Mouse (Mus musculus) forebrain, embryonic 16.5 days (tissue): Measurements from ENCODE around the gene Tceal5. TPM values are rescaled to one million over a fixed set of nuclear protein-coding genes. Genes with fewer than 3 reads are reported as not detected.

Source experiments
- ATAC-seq: fragments of 200-750 bp; cut with Nextera tagmentation; 2 replicates; pipeline ENCODE4 v1.8.0; 2017; ENCODE audit warnings: mild to moderate bottlenecking, moderate library complexity
- H3K27ac ChIP-seq: fragments of 300-500 bp; sonication (generic); 2 replicates; pipeline ENCODE4 v1.5.1; 2014; ENCODE audit warnings: low read length, control low read depth
- H3K27me3 ChIP-seq: fragments of 300-500 bp; sonication (generic); replicated peaks from 2 replicates; pipeline ENCODE4 v1.6.1; 2014; ENCODE audit warnings: low read length; ENCODE audit not compliant: control insufficient read depth, insufficient read depth
- H3K36me3 ChIP-seq: fragments of 300-500 bp; sonication (generic); 2 replicates; pipeline ENCODE4 v1.6.1; 2014; ENCODE audit not compliant: control insufficient read depth, insufficient read depth
- H3K4me1 ChIP-seq: fragments of 300-500 bp; sonication (generic); replicated peaks from 2 replicates; pipeline ENCODE4 v1.6.1; 2014; ENCODE audit warnings: low read length; ENCODE audit not compliant: control insufficient read depth, insufficient read depth
- H3K4me2 ChIP-seq: fragments of 300-500 bp; sonication (generic); 2 replicates; pipeline ENCODE4 v1.6.1; 2014; ENCODE audit warnings: mild to moderate bottlenecking, low read length, control low read depth
- H3K4me3 ChIP-seq: fragments of 300-500 bp; sonication (generic); replicated peaks from 2 replicates; pipeline ENCODE4 v1.5.1; 2014; ENCODE audit warnings: mild to moderate bottlenecking, low read length, control low read depth
- H3K9ac ChIP-seq: fragments of 300-500 bp; sonication (generic); replicated peaks from 2 replicates; pipeline ENCODE4 v1.6.1; 2014; ENCODE audit warnings: low read depth, low read length, control low read depth
- H3K9me3 ChIP-seq: fragments of 300-500 bp; sonication (generic); 2 replicates; pipeline ENCODE4 v1.6.1; 2016; ENCODE audit warnings: low read length; ENCODE audit not compliant: control insufficient read depth
- WGBS: fragments of 180-500 bp; shearing (Covaris S2); extraction: QIAGEN DNeasy Blood & Tissue Kit; methylation state at CpG from one replicate; pipeline ENCODE4 v1.1.7; 2014; 5-methylcytosine and 5-hydroxymethylcytosine counted together
- polyA plus RNA-seq: library from polyadenylated mRNA; unstranded; fragments of >200 nt; fragmentation: Nextera tagmentation; extraction: Ambion mirVana; gene quantifications from 2 replicates; pipeline ENCODE4 v1.2.1, GENCODE M21; 2015

The Tceal5 gene
- polyA plus RNA-seq: 14.6 and 23.0 TPM in 2 replicates

- Histone ChIP-seq H3K36me3 (no peaks in the 10 kb centered on the region), H3K9me3 (no peaks in the 10 kb centered on the region), H3K4me1 (0 out of 2 replicates have a peak, but pooled peaks cover 2% of the 10 kb centered on the region), H3K9ac (peak within 1 kb of the TSS; percentile 59), H3K4me2 (peak within 1 kb of the TSS; percentile 53), H3K4me3 (peak within 1 kb of the TSS; percentile 56), H3K27ac (peak within 1 kb of the TSS; percentile 16; the same call in 1 of the 2 replicates), H3K27me3 (no peaks in the 10 kb centered on the region)
- ATAC-seq: peak; percentile 95
- 17% methylated on average over 9 of the region's 9 CpGs for WGBS
Observed at GRCm38 (mm10) chrX:136203664-136204066, at the start of gene Tceal5. Tceal5 (minus strand) TSS chrX:136203876.

GRCm38 (mm10) chrX:136252023-136252729 is 48.5 kb upstream of the Tceal5 start:
- Histone ChIP-seq H3K4me1 (no peaks in the 10 kb centered on the region), H3K27ac (no peak overlapping the region), H3K36me3 (no peaks in the 10 kb centered on the region), H3K9ac (no peak overlapping the region), H3K27me3 (no peaks in the 10 kb centered on the region), H3K4me2 (no peak overlapping the region), H3K4me3 (no peak overlapping the region), H3K9me3 (no peaks in the 10 kb centered on the region)
- no peak for ATAC-seq
- WGBS: 53% methylated on average over 6 of the region's 6 CpGs

- no peak overlapping the region for H3K4me2 ChIP-seq
- no peak overlapping the region for H3K9ac ChIP-seq
- H3K27me3 ChIP-seq: no peaks in the 10 kb centered on the region
- H3K4me3 ChIP-seq: no peak overlapping the region
- H3K36me3 ChIP-seq: no peaks in the 10 kb centered on the region
- H3K9me3 ChIP-seq: no peaks in the 10 kb centered on the region
- H3K4me1 ChIP-seq: no peaks in the 10 kb centered on the region; the same call in 1 of the 2 replicates
- WGBS: 82% methylated on average over 7 of the region's 7 CpGs
- ATAC-seq: no peak
- no peak overlapping the region for H3K27ac ChIP-seq
Observed at GRCm38 (mm10) chrX:136249671-136250070, 46.0 kb upstream of the Tceal5 start.

- Histone ChIP-seq H3K9me3 (no peaks in the 10 kb centered on the region), H3K4me3 (no peak overlapping the region), H3K4me2 (no peak overlapping the region), H3K4me1 (no peaks in the 10 kb centered on the region; the same call in 1 of the 2 replicates), H3K27me3 (no peaks in the 10 kb centered on the region), H3K9ac (no peak overlapping the region), H3K27ac (no peak overlapping the region), H3K36me3 (no peaks in the 10 kb centered on the region)
- 62% methylated on average over 6 of the region's 6 CpGs for WGBS
- ATAC-seq: no peak
Observed at GRCm38 (mm10) chrX:136248811-136249210, 45.1 kb upstream of the Tceal5 start.

- Histone ChIP-seq H3K4me1 (no peaks in the 10 kb centered on the region; the same call in 1 of the 2 replicates), H3K9me3 (no peaks in the 10 kb centered on the region), H3K36me3 (no peaks in the 10 kb centered on the region), H3K9ac (peak overlapping the region; percentile 76), H3K4me3 (peak overlapping the region; percentile 65), H3K4me2 (peak overlapping the region; percentile 54), H3K27me3 (no peaks in the 10 kb centered on the region), H3K27ac (peak overlapping the region; percentile 78)
- WGBS: 16% methylated on average over 12 of the region's 15 CpGs
- ATAC-seq: peak; percentile 80
Observed at GRCm38 (mm10) chrX:136245521-136246071, 41.9 kb upstream of the Tceal5 start.

- peak within 1 kb of the TSS; percentile 78 for H3K27ac ChIP-seq
- peak within 1 kb of the TSS; percentile 76 for H3K9ac ChIP-seq
- H3K4me3 ChIP-seq: peak within 1 kb of the TSS; percentile 65
- peak; percentile 95 for ATAC-seq
- H3K4me1 ChIP-seq: no peaks in the 10 kb centered on the region; the same call in 1 of the 2 replicates
- 21% methylated on average over 20 of the region's 20 CpGs for WGBS
- H3K4me2 ChIP-seq: peak within 1 kb of the TSS; percentile 54
- H3K36me3 ChIP-seq: no peaks in the 10 kb centered on the region
- no peaks in the 10 kb centered on the region for H3K9me3 ChIP-seq
- H3K27me3 ChIP-seq: no peaks in the 10 kb centered on the region
Observed at GRCm38 (mm10) chrX:136244574-136245229, 41.0 kb upstream of the Tceal5 start, which contains the start of gene Tceal9. Tceal9 (plus strand) TSS chrX:136245079.

GRCm38 (mm10) chrX:136243181-136243580 is 39.5 kb upstream of the Tceal5 start:
- no peak overlapping the region for H3K9ac ChIP-seq
- no peaks in the 10 kb centered on the region for H3K36me3 ChIP-seq
- WGBS: 83% methylated on average over 2 of the region's 2 CpGs
- no peaks in the 10 kb centered on the region; the same call in 1 of the 2 replicates for H3K4me1 ChIP-seq
- no peaks in the 10 kb centered on the region for H3K27me3 ChIP-seq
- H3K4me2 ChIP-seq: no peak overlapping the region
- no peak for ATAC-seq
- no peak overlapping the region for H3K27ac ChIP-seq
- H3K4me3 ChIP-seq: no peak overlapping the region
- no peaks in the 10 kb centered on the region for H3K9me3 ChIP-seq

GRCm38 (mm10) chrX:136238118-136238517 is 34.4 kb upstream of the Tceal5 start:
- Histone ChIP-seq H3K4me2 (no peak overlapping the region), H3K27me3 (no peaks in the 10 kb centered on the region), H3K9ac (no peak overlapping the region), H3K4me1 (no peaks in the 10 kb centered on the region), H3K4me3 (no peak overlapping the region), H3K36me3 (no peaks in the 10 kb centered on the region), H3K27ac (no peak overlapping the region), H3K9me3 (no peaks in the 10 kb centered on the region)
- no peak for ATAC-seq
- WGBS: 47% methylated on average over 3 of the region's 3 CpGs

- H3K9ac ChIP-seq: no peak overlapping the region
- H3K4me2 ChIP-seq: no peak overlapping the region
- H3K27me3 ChIP-seq: no peaks in the 10 kb centered on the region; the same call in 1 of the 2 replicates
- H3K27ac ChIP-seq: no peak overlapping the region
- no peaks in the 10 kb centered on the region for H3K36me3 ChIP-seq
- H3K4me3 ChIP-seq: no peak overlapping the region
- no peaks in the 10 kb centered on the region for H3K9me3 ChIP-seq
- no peaks in the 10 kb centered on the region for H3K4me1 ChIP-seq
- ATAC-seq: no peak
- 52% methylated on average over 5 of the region's 5 CpGs for WGBS
Observed at GRCm38 (mm10) chrX:136227768-136228167, 24.1 kb upstream of the Tceal5 start.
